Mouse (Mus musculus) lung, postnatal 0 days (tissue): ENCODE data around the gene B9d2.

Experiments used
- CTCF ChIP-seq: IDR thresholded peaks from 2 replicates; pipeline ENCODE4 v1.5.1; 2016; ENCODE audit warnings: antibody characterized with exemption, mild to moderate bottlenecking
- EP300 ChIP-seq: IDR thresholded peaks from 2 replicates; pipeline ENCODE4 v1.6.1; 2016; ENCODE audit warnings: antibody characterized with exemption, mild to moderate bottlenecking, control low read depth

DNA sequence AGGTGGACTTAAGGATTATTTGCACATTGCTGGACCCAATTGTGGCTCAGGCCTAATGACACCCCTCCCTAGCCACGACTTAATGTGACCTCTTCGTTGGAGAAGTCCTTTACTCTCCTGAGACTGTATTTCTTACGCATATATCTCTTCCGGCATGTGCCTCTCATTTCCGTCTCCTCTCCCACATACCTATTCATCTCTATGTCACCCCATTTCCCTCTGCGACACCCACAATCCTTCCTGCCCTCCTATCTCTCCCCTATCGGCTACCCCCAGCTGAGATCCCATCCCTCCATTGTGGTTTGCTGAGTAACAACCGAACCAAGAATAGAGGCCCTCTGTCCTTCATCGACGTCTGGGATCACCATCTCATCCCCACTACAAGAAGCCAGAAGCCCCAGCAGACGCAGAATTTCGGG lies 9.0 kb downstream of the B9d2 start:
- TF ChIP-seq CTCF (no peak), EP300 (no peak)
